Mouse (Mus musculus) MEL (cell line): ENCODE data around the gene Tle3. TPM values are rescaled to one million over a fixed set of nuclear protein-coding genes. Genes with fewer than 3 reads are reported as not detected.

Source experiments
- DNase-seq: peaks from one replicate; pipeline ENCODE4 v3.0.0; 2011; ENCODE audit warnings: low read depth, low spot score
- H3K27ac ChIP-seq: 2 replicates; pipeline ENCODE4 v1.5.1; 2012; ENCODE audit warnings: low read depth, mild to moderate bottlenecking, control low read depth, low read length, moderate library complexity; ENCODE audit not compliant: control insufficient read depth
- H3K27me3 ChIP-seq, 2 experiments: fragments of 150-350 bp in 1 of 2; sonication (generic) in 1 of 2; 2 replicates each; pipeline ENCODE4 v1.6.1; 2012; ENCODE audit warnings: low read length in 2 of 2, mild to moderate bottlenecking in 2 of 2, improper control_type of control experiment in 1 of 2, moderate library complexity in 1 of 2; ENCODE audit not compliant: insufficient read depth in 2 of 2, control insufficient read depth in 1 of 2
- H3K36me3 ChIP-seq, 2 experiments: 2 replicates each; pipeline ENCODE4 v1.6.1; 2012 to 2014; ENCODE audit warnings: low read length in 2 of 2, improper control_type of control experiment in 1 of 2, inconsistent platforms in 1 of 2, mild to moderate bottlenecking in 1 of 2; ENCODE audit not compliant: insufficient read depth in 2 of 2, control insufficient read depth in 1 of 2
- H3K4me1 ChIP-seq, 2 experiments: fragments of 150-350 bp in 1 of 2; sonication (generic) in 1 of 2; 2 replicates each; pipeline ENCODE4 v1.6.1; 2012; ENCODE audit warnings: low read length in 2 of 2, improper control_type of control experiment in 1 of 2, mild to moderate bottlenecking in 1 of 2; ENCODE audit not compliant: insufficient read depth in 2 of 2, control insufficient read depth in 1 of 2
- H3K4me3 ChIP-seq, 2 experiments: fragments of 150-350 bp in 1 of 2; sonication (generic) in 1 of 2; 2 replicates each; pipeline ENCODE4 v1.5.1; 2012; ENCODE audit warnings: low read depth in 2 of 2, low read length in 2 of 2, mild to moderate bottlenecking in 2 of 2, moderate library complexity in 2 of 2, control low read depth in 1 of 2, improper control_type of control experiment in 1 of 2; ENCODE audit not compliant: control insufficient read depth in 1 of 2, insufficient read depth in 1 of 2
- H3K79me2 ChIP-seq: 2 replicates; pipeline ENCODE4 v1.6.1; 2012; ENCODE audit warnings: mild to moderate bottlenecking, low read length, moderate library complexity; ENCODE audit not compliant: control insufficient read depth, poor library complexity, insufficient read depth
- H3K9ac ChIP-seq: 2 replicates; pipeline ENCODE4 v1.6.1; 2012; ENCODE audit warnings: low read depth, mild to moderate bottlenecking, control low read depth, low read length, moderate library complexity; ENCODE audit not compliant: control insufficient read depth, poor library complexity, severe bottlenecking
- H3K9me3 ChIP-seq: fragments of 150-350 bp; sonication (generic); replicated peaks from 2 replicates; pipeline ENCODE4 v1.6.1; 2012; ENCODE audit warnings: mild to moderate bottlenecking, low read length, improper control_type of control experiment, moderate library complexity; ENCODE audit not compliant: insufficient read depth
- BHLHE40 ChIP-seq: IDR thresholded peaks from 2 replicates; pipeline ENCODE4 v1.6.1; 2012; ENCODE audit warnings: low read depth, mild to moderate bottlenecking, inconsistent platforms, low read length, improper control_type of control experiment, borderline replicate concordance
- CHD2 ChIP-seq: IDR thresholded peaks from 2 replicates; pipeline ENCODE4 v1.6.1; 2011; ENCODE audit warnings: low read length, improper control_type of control experiment
- EP300 ChIP-seq, 2 experiments: IDR thresholded peaks; 2 replicates each; pipeline ENCODE4 v1.6.1; 2011; ENCODE audit warnings: improper control_type of control experiment in 2 of 2, low read length in 2 of 2, low read depth in 1 of 2, mild to moderate bottlenecking in 1 of 2
- HCFC1 ChIP-seq: IDR thresholded peaks from 2 replicates; pipeline ENCODE4 v1.6.1; 2012; ENCODE audit warnings: low read depth, mild to moderate bottlenecking, inconsistent platforms, low read length, improper control_type of control experiment, moderate library complexity
- JUND ChIP-seq: IDR thresholded peaks from 2 replicates; pipeline ENCODE4 v1.6.1; 2011; ENCODE audit warnings: low read depth, mild to moderate bottlenecking, improper control_type of control experiment, low read length
- MAFK ChIP-seq: IDR thresholded peaks from 2 replicates; pipeline ENCODE4 v1.6.1; 2011; ENCODE audit warnings: low read depth, mild to moderate bottlenecking, low read length, improper control_type of control experiment, borderline replicate concordance
- MXI1 ChIP-seq: IDR thresholded peaks from 2 replicates; pipeline ENCODE4 v1.6.1; 2011; ENCODE audit warnings: mild to moderate bottlenecking, low read depth, low read length, improper control_type of control experiment
- MYB ChIP-seq: IDR thresholded peaks from 2 replicates; pipeline ENCODE4 v1.6.1; 2011; ENCODE audit warnings: mild to moderate bottlenecking, low read depth, low read length, improper control_type of control experiment
- MYC ChIP-seq: IDR thresholded peaks from 2 replicates; pipeline ENCODE4 v1.6.1; 2011; ENCODE audit warnings: low read depth, mild to moderate bottlenecking, low read length, improper control_type of control experiment, moderate library complexity
- POLR2AphosphoS5 ChIP-seq: IDR thresholded peaks from 2 replicates; pipeline ENCODE4 v1.6.1; 2012; ENCODE audit warnings: low read depth, borderline replicate concordance, mild to moderate bottlenecking, inconsistent platforms, low read length, moderate library complexity, mixed read lengths
- RAD21 ChIP-seq: IDR thresholded peaks from 2 replicates; pipeline ENCODE4 v1.6.1; 2011; ENCODE audit warnings: mild to moderate bottlenecking, low read depth, low read length, improper control_type of control experiment
- RCOR1 ChIP-seq: IDR thresholded peaks from 2 replicates; pipeline ENCODE4 v1.6.1; 2012; ENCODE audit warnings: low read depth, mild to moderate bottlenecking, inconsistent platforms, low read length, improper control_type of control experiment
- ZC3H11A ChIP-seq: IDR thresholded peaks from 2 replicates; pipeline ENCODE4 v1.6.1; 2012; ENCODE audit warnings: low read depth, mild to moderate bottlenecking, inconsistent platforms, low read length, improper control_type of control experiment
- polyA plus RNA-seq, 2 experiments: library from polyadenylated mRNA; stranded (reverse) in 1 of 2; unstranded in 1 of 2; fragments of >175 nt in 1 of 2; fragments of >200 nt in 1 of 2; gene quantifications; 2 replicates each; pipeline versions ENCODE4 v1.2.1 to v1.2.4; 2012; ENCODE audit warnings: low replicate concordance in 2 of 2, low read depth in 1 of 2; ENCODE audit not compliant: insufficient read length in 2 of 2, insufficient read depth in 1 of 2, missing spikeins in 1 of 2
- total RNA-seq: library from RNA; depleted of rRNA; stranded (reverse); fragments of 300-350 nt; gene quantifications from 2 replicates; pipeline ENCODE4 v1.2.3, GENCODE M21; 2012

The Tle3 gene
- total and polyA plus RNA-seq, 3 experiments, result 20.3 to 26.8 TPM; not detected in 1

- Histone ChIP-seq H3K9ac (no peak overlapping the region), H3K4me3 (no peak overlapping the region), H3K9me3 (no peaks in the 10 kb centered on the region), H3K36me3 (peaks cover 0 to 11% of the 10 kb centered on the region in 2 experiments; a peak in 2 of 4 replicates), H3K4me1 (peaks cover 0 to 14% of the 10 kb centered on the region in 2 experiments; a peak in 1 of 4 replicates), H3K27me3 (peaks cover 9 to 11% of the 10 kb centered on the region in 2 experiments), H3K79me2 (peaks cover 4% of the 10 kb centered on the region), H3K27ac (no peak overlapping the region)
- TF ChIP-seq CHD2, result no peak
- TF ChIP-seq BHLHE40, result no peak
- DNase-seq, result no peak
Measured at GRCm38 (mm10) chr9:61366108-61366507, 6.1 kb upstream of the Tle3 start.

DNA sequence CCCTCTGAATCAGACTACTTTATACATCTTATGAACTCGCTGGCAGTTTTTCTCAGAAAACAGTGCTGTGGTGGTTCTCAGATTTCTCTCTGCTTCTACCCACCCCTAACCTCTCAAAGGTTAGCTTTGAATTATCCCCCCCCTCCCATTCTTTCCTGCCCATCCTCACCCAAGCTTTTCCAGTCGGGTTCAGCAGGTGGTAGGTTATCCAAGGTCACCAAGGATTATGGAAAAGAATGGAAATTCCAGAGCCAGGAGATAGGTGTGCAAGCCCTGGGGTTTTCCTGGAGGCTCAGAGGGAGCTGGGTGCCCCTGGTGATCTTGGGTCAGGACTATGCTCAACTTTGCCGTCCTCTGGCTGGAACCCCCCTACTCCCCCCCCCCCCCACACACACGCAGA lies 5.0 kb upstream of the Tle3 start:
- peaks cover 6 to 11% of the 10 kb centered on the region in 2 experiments for H3K27me3 ChIP-seq
- H3K9me3 ChIP-seq, result no peaks in the 10 kb centered on the region
- peaks cover 9% of the 10 kb centered on the region for H3K79me2 ChIP-seq
- peaks cover 0 to 14% of the 10 kb centered on the region in 2 experiments; a peak in 1 of 4 replicates for H3K4me1 ChIP-seq
- H3K27ac ChIP-seq, result no peak overlapping the region
- DNase-seq, result no peak
- H3K4me3 ChIP-seq, result no peak overlapping the region
- TF ChIP-seq EP300 (IDR thresholded peaks at IDR 0.05; ENCODE audit: low read depth in 1 of 2, low read length in 2 of 2) (no peak), MAFK (no peak), BHLHE40 (no peak), RAD21 (no peak), CHD2 (no peak), POLR2AphosphoS5 (no peak), JUND (no peak), HCFC1 (no peak), MYB (no peak), MYC (no peak), MXI1 (no peak), RCOR1 (no peak), ZC3H11A (no peak)
- H3K9ac ChIP-seq, result no peak overlapping the region
- H3K36me3 ChIP-seq, result peaks cover 0 to 11% of the 10 kb centered on the region in 2 experiments; a peak in 2 of 4 replicates
